Mouse (Mus musculus): ENCODE measurements at regions not wholly inside any gene's neighbourhood (a gene's known extent, or its start where the extent isn't known, plus 50 kb on each side); places are given as distances from the start of the nearest gene placed in this dataset.
A peak's percentile ranks its signal among the peaks of the same experiment; 100 is the strongest.
"Not testable (repeated sequence)": the region's sequence is repeated elsewhere in the genome, so short reads cannot be mapped to it uniquely, and the experiment has no call there.

GRCm38 (mm10) chr3:118194754-118195153 is 326.0 kb upstream of the Snx7 start:
- Histone ChIP-seq H3K4me3 (no peak overlapping the region), H3K36me3 (no peaks in the 10 kb centered on the region), H3K27ac (replicated peaks) (no peak overlapping the region), H3K4me1 (no peaks in the 10 kb centered on the region), H3K4me2 (replicated peaks) (no peak overlapping the region), H3K27me3 (no peaks in the 10 kb centered on the region), H3K9me3 (no peaks in the 10 kb centered on the region), H3K9ac (replicated peaks) (no peak overlapping the region)
- no peak for ATAC-seq (ENCODE audit: low FRiP score, low read depth)
- 48% methylated on average over 1 of the region's 1 CpGs for WGBS

GRCm38 (mm10) chr3:118189382-118189781 is 320.6 kb upstream of the Snx7 start:
- no peak for ATAC-seq (ENCODE audit: low FRiP score, low read depth)
- Histone ChIP-seq H3K9me3 (no peaks in the 10 kb centered on the region), H3K4me1 (no peaks in the 10 kb centered on the region), H3K27me3 (no peaks in the 10 kb centered on the region), H3K36me3 (no peaks in the 10 kb centered on the region), H3K4me3 (no peak overlapping the region), H3K4me2 (replicated peaks) (no peak overlapping the region), H3K27ac (replicated peaks) (no peak overlapping the region), H3K9ac (replicated peaks) (no peak overlapping the region)

GRCm38 (mm10) chr3:118177446-118177845 is 308.7 kb upstream of the Snx7 start:
- H3K4me3 ChIP-seq: no peak overlapping the region
- H3K9ac ChIP-seq (replicated peaks): no peak overlapping the region
- no peak overlapping the region for H3K27ac ChIP-seq (replicated peaks)
- ATAC-seq (ENCODE audit: low FRiP score, low read depth): no peak
- no peak overlapping the region for H3K4me2 ChIP-seq (replicated peaks)
- H3K27me3 ChIP-seq: no peaks in the 10 kb centered on the region
- no peaks in the 10 kb centered on the region for H3K4me1 ChIP-seq
- H3K9me3 ChIP-seq: no peaks in the 10 kb centered on the region
- H3K36me3 ChIP-seq: no peaks in the 10 kb centered on the region
- WGBS: 89% methylated on average over 2 of the region's 2 CpGs

GRCm38 (mm10) chr3:118162916-118163315 is 294.2 kb upstream of the Snx7 start:
- no peak overlapping the region for H3K9ac ChIP-seq (replicated peaks)
- no peaks in the 10 kb centered on the region for H3K36me3 ChIP-seq
- WGBS: 83% methylated on average over 2 of the region's 2 CpGs

GRCm38 (mm10) chr3:118144788-118145187 is 276.1 kb upstream of the Snx7 start:
- H3K4me3 ChIP-seq: no peak overlapping the region
- 91% methylated on average over 1 of the region's 1 CpGs for WGBS
- no peak overlapping the region for H3K27ac ChIP-seq (replicated peaks)
- ATAC-seq (ENCODE audit: low FRiP score, low read depth): no peak
- no peak overlapping the region for H3K4me2 ChIP-seq (replicated peaks)
- H3K9ac ChIP-seq (replicated peaks): no peak overlapping the region
- H3K27me3 ChIP-seq: no peaks in the 10 kb centered on the region
- H3K4me1 ChIP-seq: no peaks in the 10 kb centered on the region
- H3K36me3 ChIP-seq: no peaks in the 10 kb centered on the region
- H3K9me3 ChIP-seq: no peaks in the 10 kb centered on the region

More at GRCm38 (mm10) chr3:118162916-118163315, 294.2 kb upstream of the Snx7 start:
- H3K4me2 ChIP-seq (replicated peaks): no peak overlapping the region
- no peaks in the 10 kb centered on the region for H3K27me3 ChIP-seq
- no peaks in the 10 kb centered on the region for H3K4me1 ChIP-seq
- ATAC-seq (ENCODE audit: low FRiP score, low read depth): no peak
- H3K27ac ChIP-seq (replicated peaks): no peak overlapping the region
- H3K4me3 ChIP-seq: no peak overlapping the region
- H3K9me3 ChIP-seq: no peaks in the 10 kb centered on the region

GRCm38 (mm10) chr3:118141731-118142130 is 273.0 kb upstream of the Snx7 start:
- peak; percentile 52; the same call in 1 of the 2 replicates for ATAC-seq (ENCODE audit: low FRiP score, low read depth)
- H3K27ac ChIP-seq (replicated peaks): no peak overlapping the region
- no peaks in the 10 kb centered on the region for H3K4me1 ChIP-seq
- no peak overlapping the region for H3K4me3 ChIP-seq
- 79% methylated on average over 8 of the region's 8 CpGs for WGBS
- no peaks in the 10 kb centered on the region for H3K27me3 ChIP-seq
- H3K9me3 ChIP-seq: no peaks in the 10 kb centered on the region
- no peaks in the 10 kb centered on the region for H3K36me3 ChIP-seq
- H3K9ac ChIP-seq (replicated peaks): no peak overlapping the region
- no peak overlapping the region for H3K4me2 ChIP-seq (replicated peaks)

- Histone ChIP-seq H3K9ac (replicated peaks) (no peak overlapping the region), H3K27ac (replicated peaks) (no peak overlapping the region), H3K27me3 (no peaks in the 10 kb centered on the region), H3K36me3 (no peaks in the 10 kb centered on the region), H3K4me1 (no peaks in the 10 kb centered on the region), H3K4me3 (no peak overlapping the region), H3K4me2 (replicated peaks) (no peak overlapping the region), H3K9me3 (no peaks in the 10 kb centered on the region)
- no peak for ATAC-seq (ENCODE audit: low FRiP score, low read depth)
- WGBS: 88% methylated on average over 2 of the region's 2 CpGs
Measured at GRCm38 (mm10) chr3:118140108-118140507, 271.4 kb upstream of the Snx7 start.

- not testable (repeated sequence) for H3K9me3 ChIP-seq; H3K4me1 ChIP-seq; H3K27me3 ChIP-seq; ATAC-seq (ENCODE audit: low FRiP score, low read depth); H3K36me3 ChIP-seq; H3K4me2 ChIP-seq (replicated peaks); H3K9ac ChIP-seq (replicated peaks); H3K4me3 ChIP-seq; H3K27ac ChIP-seq (replicated peaks)
- 100% methylated on average over 1 of the region's 1 CpGs for WGBS
Measured at GRCm38 (mm10) chr3:118128349-118128748, 259.6 kb upstream of the Snx7 start.

- H3K4me1 ChIP-seq: no peaks in the 10 kb centered on the region
- 76% methylated on average over 4 of the region's 4 CpGs for WGBS
- H3K4me3 ChIP-seq: no peak overlapping the region
- no peaks in the 10 kb centered on the region for H3K27me3 ChIP-seq
- H3K36me3 ChIP-seq: no peaks in the 10 kb centered on the region
- H3K9me3 ChIP-seq: no peaks in the 10 kb centered on the region
- H3K4me2 ChIP-seq (replicated peaks): no peak overlapping the region
- H3K27ac ChIP-seq (replicated peaks): no peak overlapping the region
- no peak for ATAC-seq (ENCODE audit: low FRiP score, low read depth)
- H3K9ac ChIP-seq (replicated peaks): no peak overlapping the region
Measured at GRCm38 (mm10) chr3:118102635-118103034, 233.9 kb upstream of the Snx7 start.

GRCm38 (mm10) chr3:118084508-118084907 is 215.8 kb upstream of the Snx7 start:
- Histone ChIP-seq H3K36me3 (no peaks in the 10 kb centered on the region), H3K4me3 (no peak overlapping the region), H3K4me1 (no peaks in the 10 kb centered on the region), H3K27ac (replicated peaks) (no peak overlapping the region), H3K9me3 (no peaks in the 10 kb centered on the region), H3K27me3 (no peaks in the 10 kb centered on the region), H3K9ac (replicated peaks) (no peak overlapping the region), H3K4me2 (replicated peaks) (no peak overlapping the region)
- ATAC-seq (ENCODE audit: low FRiP score, low read depth): no peak
- 87% methylated on average over 3 of the region's 3 CpGs for WGBS

- Histone ChIP-seq H3K9me3 (no peaks in the 10 kb centered on the region), H3K4me3 (no peak overlapping the region), H3K36me3 (no peaks in the 10 kb centered on the region), H3K4me1 (no peaks in the 10 kb centered on the region), H3K4me2 (replicated peaks) (no peak overlapping the region), H3K9ac (replicated peaks) (no peak overlapping the region), H3K27ac (replicated peaks) (no peak overlapping the region), H3K27me3 (no peaks in the 10 kb centered on the region)
- WGBS: 89% methylated on average over 3 of the region's 3 CpGs
- no peak for ATAC-seq (ENCODE audit: low FRiP score, low read depth)
Measured at GRCm38 (mm10) chr3:118072363-118072762, 203.6 kb upstream of the Snx7 start.

- Histone ChIP-seq H3K4me3 (no peak overlapping the region), H3K9me3 (no peaks in the 10 kb centered on the region), H3K4me2 (replicated peaks) (no peak overlapping the region), H3K27me3 (no peaks in the 10 kb centered on the region), H3K27ac (replicated peaks) (no peak overlapping the region), H3K36me3 (no peaks in the 10 kb centered on the region), H3K9ac (replicated peaks) (no peak overlapping the region), H3K4me1 (no peaks in the 10 kb centered on the region)
- 90% methylated on average over 4 of the region's 4 CpGs for WGBS
- no peak for ATAC-seq (ENCODE audit: low FRiP score, low read depth)
Measured at GRCm38 (mm10) chr3:118070129-118070528, 201.4 kb upstream of the Snx7 start.

GRCm38 (mm10) chr3:118063679-118064078 is 194.9 kb upstream of the Snx7 start:
- 58% methylated on average over 2 of the region's 2 CpGs for WGBS
- no peak overlapping the region for H3K4me3 ChIP-seq
- no peak overlapping the region for H3K27ac ChIP-seq (replicated peaks)
- H3K4me1 ChIP-seq: no peaks in the 10 kb centered on the region
- H3K4me2 ChIP-seq (replicated peaks): no peak overlapping the region
- H3K27me3 ChIP-seq: no peaks in the 10 kb centered on the region
- H3K9ac ChIP-seq (replicated peaks): no peak overlapping the region
- no peak for ATAC-seq (ENCODE audit: low FRiP score, low read depth)
- H3K9me3 ChIP-seq: no peaks in the 10 kb centered on the region
- no peaks in the 10 kb centered on the region for H3K36me3 ChIP-seq

All from midbrain, embryonic 12.5 days (tissue).